Mouse (Mus musculus): ENCODE measurements around the gene Ndufb3. TPM values are rescaled to one million over a fixed set of nuclear protein-coding genes. Genes with fewer than 3 reads are reported as not detected.
A peak's percentile ranks its signal among the peaks of the same experiment; 100 is the strongest.
"Not testable (repeated sequence)": the region's sequence is repeated elsewhere in the genome, so short reads cannot be mapped to it uniquely, and the experiment has no call there.

The Ndufb3 gene
- total RNA-seq, 4 experiments from 2014 or later, result 104 to 121 (median 107) TPM

DNA sequence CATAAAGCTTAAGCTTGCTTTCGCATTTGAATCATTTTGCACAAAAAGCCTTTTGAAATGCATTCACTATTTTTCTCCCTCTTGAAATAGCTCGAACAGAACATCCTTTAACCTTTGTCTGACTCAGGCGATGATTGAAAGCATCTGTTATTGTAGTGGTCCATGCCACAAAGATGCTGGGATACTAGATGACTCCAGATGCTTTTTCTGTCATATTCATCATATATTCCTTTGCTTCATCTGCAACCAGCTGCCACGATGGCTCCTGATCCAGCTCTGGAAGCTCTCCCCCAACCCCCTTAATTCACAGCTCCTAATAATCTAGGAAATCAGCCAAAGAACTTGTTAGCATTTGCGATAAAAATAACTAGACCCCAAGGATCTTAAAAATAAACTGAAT, 30.9 kb downstream of the Ndufb3 start:
- DNase-seq (ENCODE audit: low spot score in 2 of 2), result peak; percentile 18 to 29

- no peak for DNase-seq (ENCODE audit: low spot score in 2 of 2)
These were observed 31.9 kb downstream of the Ndufb3 start for GRCm38 (mm10) chr1:58617978-58618668.

DNA sequence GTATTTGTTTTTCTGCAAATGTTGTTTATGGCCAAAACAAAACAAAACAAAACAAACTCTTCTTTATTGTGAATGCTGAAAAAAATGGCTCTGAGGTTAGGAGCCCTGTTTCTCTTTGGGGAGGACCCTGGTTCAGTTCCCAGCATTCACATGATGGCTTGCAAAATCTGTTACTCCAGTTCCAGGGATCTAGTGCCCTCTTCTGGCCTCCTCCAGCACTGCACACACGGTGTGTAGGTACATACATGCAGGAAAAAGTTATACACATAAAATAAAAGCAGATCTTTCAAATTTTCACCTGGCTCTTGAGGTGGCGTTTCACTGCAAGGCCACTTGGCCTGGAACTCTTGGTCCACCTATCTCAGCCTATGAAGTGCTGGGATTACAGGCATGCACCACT, 32.6 kb downstream of the Ndufb3 start:
- DNase-seq (ENCODE audit: low spot score in 2 of 2), result no peak

DNA sequence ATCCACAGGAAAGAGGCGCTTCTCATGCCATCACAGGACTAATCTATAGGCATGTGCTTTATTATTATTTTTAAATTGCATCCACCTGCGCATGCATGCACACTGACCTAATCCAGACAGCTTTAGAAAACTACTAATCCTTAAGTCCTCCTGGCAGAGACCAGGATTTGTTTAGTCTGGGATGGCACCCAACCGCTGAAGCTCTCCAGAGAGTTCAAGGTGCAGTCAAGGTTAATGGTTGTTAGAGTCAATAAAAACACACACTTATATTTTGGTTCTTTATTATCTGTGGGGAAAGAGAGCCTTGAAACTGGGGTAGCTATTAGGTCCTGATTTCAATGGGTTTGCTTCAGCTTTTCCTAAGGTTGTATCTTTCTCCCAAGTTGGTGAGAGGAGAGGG, 35.1 kb downstream of the Ndufb3 start:
- DNase-seq (ENCODE audit: low spot score in 2 of 2), result no peak

DNA sequence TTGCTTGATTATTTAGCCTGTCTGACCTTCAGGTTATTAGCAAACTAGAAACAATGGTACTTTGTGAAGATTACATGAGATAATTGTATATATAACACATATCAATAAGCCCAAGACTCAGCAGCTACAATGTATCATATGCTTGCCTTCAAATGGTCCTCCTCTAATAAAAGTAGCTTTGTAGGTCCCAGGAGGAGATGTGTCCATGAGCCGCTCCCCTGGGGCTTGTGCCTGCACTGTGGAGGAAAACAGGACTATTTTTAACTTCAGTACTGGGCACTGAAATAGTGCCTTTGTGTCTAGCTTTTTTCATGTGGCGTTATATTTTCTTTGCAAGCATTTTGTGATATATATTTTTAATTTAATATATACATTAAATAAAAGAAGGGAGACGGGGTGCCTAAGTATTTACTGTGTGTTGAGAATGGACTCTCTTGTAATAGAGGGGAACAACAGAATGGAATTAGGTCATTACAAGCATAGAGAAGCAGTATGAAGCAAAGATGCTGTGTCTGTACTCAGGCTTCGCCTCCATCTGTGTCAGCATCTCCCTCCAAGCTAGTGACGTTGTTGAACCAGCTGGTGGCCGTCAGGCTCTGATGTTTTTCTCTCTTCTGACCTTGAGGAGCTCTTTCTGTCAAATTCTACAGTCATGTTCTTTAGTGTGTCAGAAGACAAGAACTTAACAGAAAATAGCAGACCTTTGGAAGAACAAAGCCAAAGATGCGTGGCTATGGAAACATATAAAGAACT, 36.0 kb downstream of the Ndufb3 start:
- peak; percentile 43 for DNase-seq (ENCODE audit: low spot score in 2 of 2)

DNA sequence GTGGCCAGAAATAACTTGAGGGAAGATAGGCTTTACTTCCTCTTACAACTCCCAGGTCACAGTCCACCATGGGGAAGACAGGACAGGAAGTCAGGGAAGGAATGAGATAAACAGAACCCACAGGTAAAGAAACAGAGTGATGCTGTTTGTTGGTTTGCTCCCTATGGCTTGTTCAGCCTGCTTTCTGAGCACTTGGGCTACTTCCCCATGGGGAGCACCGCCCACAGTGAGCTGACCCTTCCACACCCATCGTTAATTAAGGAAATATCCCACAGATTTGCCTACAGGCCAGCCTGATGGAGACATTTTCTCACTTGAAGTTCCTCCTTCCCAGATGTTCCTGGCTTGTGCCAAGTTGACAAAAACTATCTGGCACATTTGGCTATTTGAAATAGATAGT, 42.7 kb downstream of the Ndufb3 start:
- not testable (repeated sequence) for DNase-seq (ENCODE audit: low spot score in 2 of 2)

Other genes starting within 250 kb of the Ndufb3 start
- gene Bzw1, start 193.5 kb upstream of the Ndufb3 start, total RNA-seq (2022), result 100 to 1,000 TPM; 104 to 124 (median 112) TPM
- 100 to 1,000 TPM; 129 to 171 (median 145) TPM for gene Clk1, start 162.3 kb upstream of the Ndufb3 start, total RNA-seq (2022)
- gene Nif3l1, start 141.2 kb upstream of the Ndufb3 start, total RNA-seq (2022), result 10 to 100 TPM; 15.7 to 30.6 (median 22.0) TPM
- gene Ppil3, start 140.9 kb upstream of the Ndufb3 start, total RNA-seq (2022), result 10 to 100 TPM; 26.9 to 34.1 (median 31.9) TPM
- gene Orc2, start 81.3 kb upstream of the Ndufb3 start, total RNA-seq (2022), result 10 to 100 TPM; 25.7 to 28.4 (median 25.8) TPM
- 100 to 1,000 TPM in 3 of 4 experiments, 10 to 100 TPM in 1; 96.6 to 156 (median 127) TPM for gene Fam126b, start 61 bp upstream of the Ndufb3 start, total RNA-seq (2022)
- gene Als2cr12, start 109.6 kb downstream of the Ndufb3 start, total RNA-seq (2022), result not detected
- gene Cflar, start 125.1 kb downstream of the Ndufb3 start, total RNA-seq (2022), result 10 to 100 TPM; 41.2 to 48.5 (median 44.3) TPM
- gene Casp8, start 209.0 kb downstream of the Ndufb3 start, total RNA-seq (2022), result 1 to 10 TPM; 1.5 to 5.8 (median 4.7) TPM

All from layer of hippocampus, adult 8-10 months (tissue).